Comparison of ENCODE assay signal across 8 mouse cellular contexts in the genomic region with DNA sequence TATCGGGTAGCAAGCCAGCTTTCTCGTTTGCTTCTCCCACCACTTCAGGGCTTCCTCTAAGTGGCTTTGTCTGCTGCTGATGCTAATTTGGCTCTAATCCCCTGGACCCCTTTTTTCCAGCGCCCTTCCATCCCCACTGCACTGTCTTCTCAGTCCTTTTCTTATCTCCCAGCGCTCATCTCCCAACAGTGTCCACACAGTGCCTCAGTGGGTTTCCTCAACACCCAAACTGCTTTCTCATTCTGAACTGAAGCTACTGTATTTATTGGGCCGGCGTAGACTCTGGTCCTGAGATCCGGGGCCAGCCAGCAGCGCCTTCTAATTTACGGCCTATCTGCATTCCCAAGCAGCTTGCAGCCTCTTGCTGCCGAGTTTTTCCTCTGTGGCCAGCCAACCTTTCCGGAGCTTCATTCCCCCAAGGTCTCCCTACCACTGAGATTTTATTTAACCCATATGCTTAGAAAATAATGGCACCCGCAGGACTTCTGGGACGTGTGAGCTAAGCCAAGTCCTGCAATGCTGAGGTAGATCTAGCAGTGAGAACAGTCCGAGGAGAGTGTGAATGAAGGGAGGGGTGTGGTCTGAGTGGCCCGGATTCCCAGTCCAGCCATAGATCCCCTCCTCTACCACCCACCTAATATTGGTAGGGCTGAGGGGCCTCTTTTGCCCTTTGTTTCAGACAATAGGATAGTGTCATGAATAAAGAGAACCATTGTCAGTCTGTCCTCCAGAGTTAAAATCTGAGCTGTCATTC. TPM values are rescaled to one million over a fixed set of nuclear protein-coding genes. Genes with fewer than 3 reads are reported as not detected.
DNase-seq lines count a peak whose midpoint lies in the region; ATAC-seq lines count a peak whose summit lies in the region.

Gng2 (minus strand) TSS at position 357 of the 754 bp plus-strand sequence.

- H3K9me3 ChIP-seq in heart, embryonic 11.5 days (replicated peaks; ENCODE audit: control insufficient read depth, low read length): no peaks in the 10 kb centered on the region
- H3K9me3 ChIP-seq in embryonic facial prominence, embryonic 11.5 days (replicated peaks; ENCODE audit: control insufficient read depth, low read length): no peaks in the 10 kb centered on the region
- no peaks in the 10 kb centered on the region for H3K9me3 ChIP-seq in hindbrain, embryonic 11.5 days (ENCODE audit: control insufficient read depth, low read length)
- H3K9me3 ChIP-seq in limb, embryonic 13.5 days: no peaks in the 10 kb centered on the region
- no peaks in the 10 kb centered on the region for H3K9me3 ChIP-seq in neural tube, embryonic 15.5 days (replicated peaks)

- H3K9ac ChIP-seq in heart, embryonic 11.5 days (ENCODE audit: low read depth, low read length): peak within 1 kb of the TSS; percentile 74
- H3K9ac ChIP-seq in embryonic facial prominence, embryonic 11.5 days (replicated peaks; ENCODE audit: low read length): peak within 1 kb of the TSS; percentile 64
- H3K9ac ChIP-seq in hindbrain, embryonic 11.5 days (ENCODE audit: low read depth, low read length): peak within 1 kb of the TSS; percentile 91
- H3K9ac ChIP-seq in limb, embryonic 13.5 days: peak within 1 kb of the TSS; percentile 74
- peak within 1 kb of the TSS; percentile 68 for H3K9ac ChIP-seq in neural tube, embryonic 15.5 days (replicated peaks)

- 9% methylated on average over 15 of the region's 15 CpGs for WGBS in heart, embryonic 11.5 days (ENCODE audit: insufficient replicate concordance)
- WGBS in embryonic facial prominence, embryonic 11.5 days: 7% methylated on average over 15 of the region's 15 CpGs
- WGBS in hindbrain, embryonic 11.5 days: 8% methylated on average over 15 of the region's 15 CpGs
- 3% methylated on average over 15 of the region's 15 CpGs for WGBS in limb, embryonic 13.5 days
- WGBS in neural tube, embryonic 15.5 days: 4% methylated on average over 15 of the region's 15 CpGs

- peaks cover 11% of the 10 kb centered on the region for H3K4me1 ChIP-seq in heart, embryonic 11.5 days (ENCODE audit: control insufficient read depth, insufficient read depth, low read length)
- H3K4me1 ChIP-seq in embryonic facial prominence, embryonic 11.5 days (ENCODE audit: control insufficient read depth, insufficient read depth, low read length): peaks cover 3% of the 10 kb centered on the region; the same call in 1 of the 2 replicates
- peaks cover 9% of the 10 kb centered on the region; the same call in 1 of the 2 replicates for H3K4me1 ChIP-seq in hindbrain, embryonic 11.5 days (replicated peaks; ENCODE audit: control insufficient read depth, insufficient read depth, low read length)
- peaks cover 25% of the 10 kb centered on the region for H3K4me1 ChIP-seq in limb, embryonic 13.5 days
- H3K4me1 ChIP-seq in neural tube, embryonic 15.5 days: peaks cover 41% of the 10 kb centered on the region

- peak within 1 kb of the TSS; percentile 50 for H3K4me3 ChIP-seq in heart, embryonic 11.5 days (ENCODE audit: low read depth, low read length)
- peak within 1 kb of the TSS; percentile 43 for H3K4me3 ChIP-seq in embryonic facial prominence, embryonic 11.5 days (ENCODE audit: low read depth, low read length)
- H3K4me3 ChIP-seq in hindbrain, embryonic 11.5 days (ENCODE audit: low read depth, low read length): peak within 1 kb of the TSS; percentile 59
- H3K4me3 ChIP-seq in limb, embryonic 13.5 days: peak within 1 kb of the TSS; percentile 59
- peak within 1 kb of the TSS; percentile 56 for H3K4me3 ChIP-seq in neural tube, embryonic 15.5 days (replicated peaks)

- no peak for DNase-seq in heart, adult 8-10 months (ENCODE audit: low spot score)
- peak; percentile 35 for DNase-seq in MN1 (ENCODE audit: low spot score)
- DNase-seq in embryonic facial prominence, embryonic 11.5 days (ENCODE audit: low spot score): no peak
- DNase-seq in hindbrain, embryonic 11.5 days (ENCODE audit: low spot score): no peak
- DNase-seq in frontal cortex, postnatal 25 days (ENCODE audit: low spot score in 2 of 2): no peak

- ATAC-seq in heart, embryonic 11.5 days (replicated peaks; ENCODE audit: insufficient number of reproducible peaks, low FRiP score, low TSS enrichment): peak; percentile 17; the same call in 1 of the 2 replicates
- no peak; the same call in 1 of the 2 replicates for ATAC-seq in embryonic facial prominence, embryonic 11.5 days (replicated peaks; ENCODE audit: insufficient number of reproducible peaks, low FRiP score, low TSS enrichment, low read depth)
- peak; percentile 55 for ATAC-seq in hindbrain, embryonic 11.5 days (ENCODE audit: low FRiP score)
- peak; percentile 38 for ATAC-seq in limb, embryonic 13.5 days (ENCODE audit: low FRiP score, low read depth)
- peak; percentile 36 for ATAC-seq in neural tube, embryonic 15.5 days (ENCODE audit: low FRiP score)

- H3K27me3 ChIP-seq in heart, embryonic 11.5 days (ENCODE audit: control insufficient read depth, insufficient read depth, low read length): no peaks in the 10 kb centered on the region
- H3K27me3 ChIP-seq in embryonic facial prominence, embryonic 11.5 days (ENCODE audit: control insufficient read depth, insufficient read depth, low read length): no peaks in the 10 kb centered on the region
- no peaks in the 10 kb centered on the region for H3K27me3 ChIP-seq in hindbrain, embryonic 11.5 days (ENCODE audit: control insufficient read depth, insufficient read depth, low read length)
- no peaks in the 10 kb centered on the region for H3K27me3 ChIP-seq in limb, embryonic 13.5 days
- H3K27me3 ChIP-seq in neural tube, embryonic 15.5 days (replicated peaks): no peaks in the 10 kb centered on the region

- H3K36me3 ChIP-seq in heart, embryonic 11.5 days (ENCODE audit: control insufficient read depth, insufficient read depth, low read length): no peaks in the 10 kb centered on the region
- H3K36me3 ChIP-seq in embryonic facial prominence, embryonic 11.5 days (replicated peaks; ENCODE audit: control insufficient read depth, insufficient read depth, low read depth, low read length): no peaks in the 10 kb centered on the region
- H3K36me3 ChIP-seq in hindbrain, embryonic 11.5 days (ENCODE audit: control insufficient read depth, insufficient read depth, low read length): no peaks in the 10 kb centered on the region
- no peaks in the 10 kb centered on the region for H3K36me3 ChIP-seq in limb, embryonic 13.5 days
- H3K36me3 ChIP-seq in neural tube, embryonic 15.5 days: no peaks in the 10 kb centered on the region

- H3K4me2 ChIP-seq in heart, embryonic 11.5 days: peak within 1 kb of the TSS; percentile 84
- H3K4me2 ChIP-seq in embryonic facial prominence, embryonic 11.5 days (ENCODE audit: low read depth, low read length): peak within 1 kb of the TSS; percentile 41
- peak within 1 kb of the TSS; percentile 70 for H3K4me2 ChIP-seq in hindbrain, embryonic 11.5 days (replicated peaks; ENCODE audit: low read depth, low read length)
- H3K4me2 ChIP-seq in limb, embryonic 13.5 days (replicated peaks): peak within 1 kb of the TSS; percentile 80
- peak within 1 kb of the TSS; percentile 61 for H3K4me2 ChIP-seq in neural tube, embryonic 15.5 days

- H3K27ac ChIP-seq in heart, embryonic 11.5 days (ENCODE audit: low read depth, low read length): peak within 1 kb of the TSS; percentile 65
- H3K27ac ChIP-seq in embryonic facial prominence, embryonic 11.5 days (replicated peaks; ENCODE audit: low read depth, low read length): peak within 1 kb of the TSS; percentile 75
- peak within 1 kb of the TSS; percentile 92 for H3K27ac ChIP-seq in hindbrain, embryonic 11.5 days (ENCODE audit: low read depth, low read length)
- H3K27ac ChIP-seq in limb, embryonic 13.5 days: peak within 1 kb of the TSS; percentile 90
- peak within 1 kb of the TSS; percentile 95 for H3K27ac ChIP-seq in neural tube, embryonic 15.5 days (replicated peaks)

RNA-seq across cellular contexts. Expression of gene Gng2, which starts in this region (rescaled TPM):
- polyA plus RNA-seq in heart, embryonic 11.5 days (2014; fragmentation: Nextera tagmentation; extraction: Ambion mirVana): 41.1 and 42.4 TPM in 2 replicates
- 10 to 100 TPM in 2 of 4 experiments, 1 to 10 TPM in 2; 9.1 to 14.0 (median 11.4) TPM for total RNA-seq in heart, adult 8-10 months (2022)
- polyA plus RNA-seq in embryonic facial prominence, embryonic 11.5 days (2014; fragmentation: Nextera tagmentation; extraction: Ambion mirVana): 73.6 and 88.1 TPM in 2 replicates
- polyA plus RNA-seq in hindbrain, embryonic 11.5 days (2014; fragmentation: Nextera tagmentation; extraction: Ambion mirVana): 164 and 201 TPM in 2 replicates
- polyA plus RNA-seq in limb, embryonic 13.5 days (2015; fragmentation: Nextera tagmentation; extraction: Ambion mirVana): 62.1 and 71.6 TPM in 2 replicates
- 294 and 351 TPM in 2 replicates for polyA plus RNA-seq in neural tube, embryonic 15.5 days (2015; fragmentation: Nextera tagmentation; extraction: Ambion mirVana)
